Mouse (Mus musculus): ENCODE results near the gene Ufc1. TPM values are rescaled to one million over a fixed set of nuclear protein-coding genes. Genes with fewer than 3 reads are reported as not detected.

The Ufc1 gene
- polyA plus RNA-seq, 1 experiment from 2014 or later = 92.0 TPM

- H3K9me3 ChIP-seq = no peaks in the 10 kb centered on the region
- H3K36me3 ChIP-seq = peaks cover 4% of the 10 kb centered on the region; the same call in 1 of the 2 replicates
- H3K4me3 ChIP-seq = peak overlapping the region; percentile 15; the same call in 1 of the 2 replicates
- WGBS = 53% methylated on average over 17 of the region's 17 CpGs
- no peaks in the 10 kb centered on the region for H3K27me3 ChIP-seq (ENCODE audit: insufficient read depth, poor library complexity, severe bottlenecking)
- no peak for DNase-seq (ENCODE audit: low spot score)
- peak overlapping the region; percentile 56 for H3K27ac ChIP-seq
- H3K4me1 ChIP-seq = peaks cover 28% of the 10 kb centered on the region
Measured at GRCm38 (mm10) chr1:171258921-171259320, 35.9 kb downstream of the Ufc1 start.

GRCm38 (mm10) chr1:171257781-171258180 is 37.0 kb downstream of the Ufc1 start:
- H3K36me3 ChIP-seq = peaks cover 4% of the 10 kb centered on the region; the same call in 1 of the 2 replicates
- H3K27me3 ChIP-seq (ENCODE audit: insufficient read depth, poor library complexity, severe bottlenecking) = no peaks in the 10 kb centered on the region
- no peak overlapping the region for H3K27ac ChIP-seq
- no peaks in the 10 kb centered on the region for H3K9me3 ChIP-seq
- 78% methylated on average over 9 of the region's 9 CpGs for whole genome bisulfite sequencing
- no peak for DNase-seq (ENCODE audit: low spot score)
- H3K4me3 ChIP-seq = no peak overlapping the region; the same call in 1 of the 2 replicates
- peaks cover 19% of the 10 kb centered on the region for H3K4me1 ChIP-seq

GRCm38 (mm10) chr1:171256937-171257548 is 37.8 kb downstream of the Ufc1 start:
- H3K4me3 ChIP-seq = no peak overlapping the region
- H3K36me3 ChIP-seq = peaks cover 4% of the 10 kb centered on the region; the same call in 1 of the 2 replicates
- DNase-seq (ENCODE audit: low spot score) = no peak
- no peak overlapping the region for H3K27ac ChIP-seq
- 58% methylated on average over 15 of the region's 15 CpGs for WGBS
- peaks cover 19% of the 10 kb centered on the region for H3K4me1 ChIP-seq
- no peaks in the 10 kb centered on the region for H3K27me3 ChIP-seq (ENCODE audit: insufficient read depth, poor library complexity, severe bottlenecking)
- H3K9me3 ChIP-seq = no peaks in the 10 kb centered on the region

- Histone ChIP-seq H3K36me3 (peaks cover 4% of the 10 kb centered on the region; the same call in 1 of the 2 replicates), H3K27ac (no peak overlapping the region)
Measured at GRCm38 (mm10) chr1:171256095-171256818, 38.6 kb downstream of the Ufc1 start.

GRCm38 (mm10) chr1:171252415-171252814 is 42.4 kb downstream of the Ufc1 start:
- H3K27me3 ChIP-seq (ENCODE audit: insufficient read depth, poor library complexity, severe bottlenecking) = 0 out of 2 replicates have a peak, but pooled peaks cover 7% of the 10 kb centered on the region
- peaks cover 51% of the 10 kb centered on the region for H3K4me1 ChIP-seq
- no peaks in the 10 kb centered on the region for H3K9me3 ChIP-seq
- peak overlapping the region; percentile 82 for H3K27ac ChIP-seq
- WGBS = 53% methylated on average over 17 of the region's 17 CpGs
- peak overlapping the region; percentile 49; the same call in 1 of the 2 replicates for H3K4me3 ChIP-seq
- H3K36me3 ChIP-seq = peaks cover 4% of the 10 kb centered on the region; the same call in 1 of the 2 replicates
- no peak for DNase-seq (ENCODE audit: low spot score)

More at GRCm38 (mm10) chr1:171256095-171256818, 38.6 kb downstream of the Ufc1 start:
- WGBS = 88% methylated on average over 24 of the region's 24 CpGs
- Histone ChIP-seq H3K4me3 (no peak overlapping the region), H3K9me3 (no peaks in the 10 kb centered on the region), H3K27me3 (ENCODE audit: insufficient read depth, poor library complexity, severe bottlenecking) (no peaks in the 10 kb centered on the region), H3K4me1 (peaks cover 27% of the 10 kb centered on the region)
- no peak for DNase-seq (ENCODE audit: low spot score)

- DNase-seq (ENCODE audit: low spot score) = no peak
- Histone ChIP-seq H3K4me1 (peaks cover 57% of the 10 kb centered on the region), H3K27ac (peak overlapping the region; percentile 82), H3K36me3 (peaks cover 4% of the 10 kb centered on the region; the same call in 1 of the 2 replicates), H3K27me3 (ENCODE audit: insufficient read depth, poor library complexity, severe bottlenecking) (0 out of 2 replicates have a peak, but pooled peaks cover 7% of the 10 kb centered on the region), H3K4me3 (peak overlapping the region; percentile 49), H3K9me3 (no peaks in the 10 kb centered on the region)
- 11% methylated on average over 13 of the region's 13 CpGs for whole genome bisulfite sequencing
Measured at GRCm38 (mm10) chr1:171251594-171252324, 43.1 kb downstream of the Ufc1 start.

GRCm38 (mm10) chr1:171250680-171251593 is 43.9 kb downstream of the Ufc1 start, which contains the start of gene Ndufs2:
Ndufs2 (minus strand) TSS chr1:171251388.
- no peaks in the 10 kb centered on the region for H3K9me3 ChIP-seq
- H3K4me1 ChIP-seq = peaks cover 63% of the 10 kb centered on the region
- peak within 1 kb of the TSS; percentile 82 for H3K27ac ChIP-seq
- WGBS = 19% methylated on average over 26 of the region's 26 CpGs
- 0 out of 2 replicates have a peak, but pooled peaks cover 7% of the 10 kb centered on the region for H3K27me3 ChIP-seq (ENCODE audit: insufficient read depth, poor library complexity, severe bottlenecking)
- peaks cover 4% of the 10 kb centered on the region; the same call in 1 of the 2 replicates for H3K36me3 ChIP-seq
- peak within 1 kb of the TSS; percentile 49 for H3K4me3 ChIP-seq
- DNase-seq (ENCODE audit: low spot score) = no peak

- H3K4me3 ChIP-seq = peak within 1 kb of the TSS; percentile 49
- H3K27me3 ChIP-seq (ENCODE audit: insufficient read depth, poor library complexity, severe bottlenecking) = 0 out of 2 replicates have a peak, but pooled peaks cover 7% of the 10 kb centered on the region
- 20% methylated on average over 5 of the region's 5 CpGs for WGBS
- peaks cover 10% of the 10 kb centered on the region for H3K36me3 ChIP-seq
- H3K4me1 ChIP-seq = peaks cover 68% of the 10 kb centered on the region
- H3K9me3 ChIP-seq = no peaks in the 10 kb centered on the region
- peak within 1 kb of the TSS; percentile 98 for H3K27ac ChIP-seq
- no peak for DNase-seq (ENCODE audit: low spot score)
Measured at GRCm38 (mm10) chr1:171249913-171250600, 44.8 kb downstream of the Ufc1 start, which contains the start of gene Adamts4. Adamts4 (plus strand) TSS chr1:171250421.

- Histone ChIP-seq H3K27ac (peak overlapping the region; percentile 98), H3K9me3 (no peaks in the 10 kb centered on the region), H3K36me3 (peaks cover 19% of the 10 kb centered on the region), H3K27me3 (ENCODE audit: insufficient read depth, poor library complexity, severe bottlenecking) (0 out of 2 replicates have a peak, but pooled peaks cover 7% of the 10 kb centered on the region), H3K4me1 (peaks cover 68% of the 10 kb centered on the region), H3K4me3 (peak overlapping the region; percentile 89; the same call in 1 of the 2 replicates)
- no peak for DNase-seq (ENCODE audit: low spot score)
- 25% methylated on average over 3 of the region's 3 CpGs for WGBS
Measured at GRCm38 (mm10) chr1:171248386-171249226, 46.2 kb downstream of the Ufc1 start.

- no peak for DNase-seq (ENCODE audit: low spot score)
- 17% methylated on average over 4 of the region's 4 CpGs for WGBS
- Histone ChIP-seq H3K36me3 (peaks cover 26% of the 10 kb centered on the region), H3K4me1 (peaks cover 68% of the 10 kb centered on the region), H3K9me3 (no peaks in the 10 kb centered on the region), H3K27me3 (ENCODE audit: insufficient read depth, poor library complexity, severe bottlenecking) (0 out of 2 replicates have a peak, but pooled peaks cover 7% of the 10 kb centered on the region), H3K4me3 (peak overlapping the region; percentile 89), H3K27ac (peak overlapping the region; percentile 98)
Measured at GRCm38 (mm10) chr1:171247916-171248315, 46.9 kb downstream of the Ufc1 start.

Measured in heart, embryonic 10.5 days (tissue).